Mouse (Mus musculus) testis, adult 2 months (tissue): ENCODE measurements at regions not wholly inside any gene's neighbourhood (a gene's known extent, or its start where the extent isn't known, plus 50 kb on each side); places are given as distances from the start of the nearest gene placed in this dataset.

Experiments used
- CTCF ChIP-seq: fragments of 200-500 bp; IDR thresholded peaks from 2 replicates; pipeline ENCODE4 v1.5.1; 2012; ENCODE audit warnings: low read depth, mild to moderate bottlenecking, inconsistent platforms, low read length, moderate library complexity; ENCODE audit not compliant: control insufficient read depth, insufficient read depth, insufficient replicate concordance
- POLR2A ChIP-seq: fragments of 200-500 bp; IDR thresholded peaks from 2 replicates; pipeline ENCODE4 v1.6.1; 2012; ENCODE audit warnings: low read depth, mild to moderate bottlenecking, inconsistent platforms, low read length, moderate library complexity; ENCODE audit not compliant: control insufficient read depth

DNA sequence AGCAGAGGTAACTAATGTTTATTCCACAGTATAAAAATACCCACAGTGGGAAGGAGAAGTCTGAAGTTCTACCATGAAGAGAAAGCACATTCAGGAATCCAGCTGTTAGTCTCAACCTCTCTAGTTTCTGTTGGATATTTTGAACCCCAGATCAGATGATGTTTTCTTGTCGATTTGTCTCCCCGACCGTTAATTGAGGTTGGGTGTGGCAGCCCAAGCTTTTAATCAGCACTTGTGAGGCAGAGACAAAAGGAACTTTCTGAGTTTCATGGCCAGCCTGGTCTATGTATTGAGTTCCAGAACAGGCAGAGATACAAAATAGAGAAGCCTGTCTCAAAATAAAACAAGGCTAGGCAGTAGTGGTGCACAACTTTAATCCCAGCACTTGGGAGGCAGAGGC is 129.5 kb downstream of the Tomm20 start:
- no peak for TF ChIP-seq CTCF
- no peak for TF ChIP-seq POLR2A
